Mouse (Mus musculus): ENCODE results near the gene Gm10799.
A peak's percentile ranks its signal among the peaks of the same experiment; 100 is the strongest.

DNA sequence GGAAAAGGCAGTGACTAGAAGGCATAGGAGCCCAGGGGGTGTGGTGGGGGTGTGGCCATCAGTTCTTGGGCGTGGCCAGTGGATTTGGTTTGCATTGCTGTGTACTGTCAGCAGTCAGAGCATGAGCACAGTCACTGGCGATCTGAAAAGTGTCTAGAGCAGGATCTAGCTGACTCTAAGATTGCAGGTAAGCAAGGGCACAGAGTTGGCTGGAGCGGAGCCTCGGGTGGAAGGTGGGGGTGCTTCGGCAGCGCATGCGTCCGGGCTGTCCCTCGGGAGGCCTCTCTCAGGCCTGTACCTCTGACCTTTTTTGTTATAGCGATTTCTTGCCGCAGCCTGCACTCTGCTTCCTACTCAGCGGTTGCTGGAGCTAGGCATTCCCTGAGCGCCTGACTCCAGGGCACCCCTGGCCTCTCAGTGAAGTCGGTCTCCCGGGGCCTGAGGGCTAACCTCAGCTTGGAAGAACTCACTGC lies 27.4 kb upstream of the Gm10799 start, which contains the start of gene Cd59a:
- TF ChIP-seq E2F4 (IDR thresholded peaks at IDR 0.05; ENCODE audit: insufficient read depth) (no peak), POLR2A (IDR thresholded peaks at IDR 0.05; ENCODE audit: insufficient read length, low read depth) (peak; percentile 50), MYOG (IDR thresholded peaks at IDR 0.05; ENCODE audit: control insufficient read depth in 1 of 3, insufficient read depth in 1 of 3, insufficient read length in 2 of 3, low read depth in 2 of 3) (no peak), USF1 (IDR thresholded peaks at IDR 0.05; ENCODE audit: low read depth) (no peak), POLR2AphosphoS2 (IDR thresholded peaks at IDR 0.05; ENCODE audit: insufficient read length, low read depth) (no peak), MYOD1 (IDR thresholded peaks at IDR 0.05; ENCODE audit: control insufficient read depth in 1 of 3, insufficient read length in 2 of 3, low read depth in 2 of 3) (no peak), TCF12 (IDR thresholded peaks at IDR 0.05; ENCODE audit: insufficient read depth, poor library complexity, severe bottlenecking) (no peak), MAX (IDR thresholded peaks at IDR 0.05; ENCODE audit: low read depth) (no peak), SRF (IDR thresholded peaks at IDR 0.05; ENCODE audit: control insufficient read depth, insufficient read length, low read depth) (no peak), CEBPB (IDR thresholded peaks at IDR 0.05; ENCODE audit: insufficient read depth, poor library complexity, severe bottlenecking) (no peak), REST (IDR thresholded peaks at IDR 0.05; ENCODE audit: insufficient read depth, insufficient read length) (no peak), TCF3 (IDR thresholded peaks at IDR 0.05; ENCODE audit: insufficient read length, low read depth) (no peak)
